Mouse (Mus musculus) brain, embryonic 14.5 days (tissue): ENCODE measurements around the gene Sem1. TPM values are rescaled to one million over a fixed set of nuclear protein-coding genes. Genes with fewer than 3 reads are reported as not detected.
"Not testable (repeated sequence)": the region's sequence is repeated elsewhere in the genome, so short reads cannot be mapped to it uniquely, and the experiment has no call there.

Source experiments
- DNase-seq: peaks from one replicate; pipeline ENCODE4 v3.0.0-alpha.2; 2011; ENCODE audit warnings: low read depth
- CTCF ChIP-seq: fragments of 200-500 bp; IDR thresholded peaks from 2 replicates; pipeline ENCODE4 v1.5.1; 2012; ENCODE audit warnings: inconsistent platforms, mild to moderate bottlenecking, moderate library complexity, borderline replicate concordance; ENCODE audit not compliant: insufficient read depth, insufficient read length; ENCODE audit errors: extremely low read depth
- POLR2A ChIP-seq: fragments of 200-500 bp; IDR thresholded peaks from 2 replicates; pipeline ENCODE4 v1.6.1; 2012; ENCODE audit warnings: mild to moderate bottlenecking, inconsistent platforms, borderline replicate concordance; ENCODE audit not compliant: poor library complexity, insufficient read depth, insufficient read length, severe bottlenecking; ENCODE audit errors: extremely low read depth
- polyA plus RNA-seq: library from polyadenylated mRNA; depleted of rRNA; stranded (reverse); fragments of >200 nt; gene quantifications from 2 replicates; pipeline ENCODE4 v1.2.3, GENCODE M21; 2012

Gene Sem1
- polyA plus RNA-seq, 1 experiment: 72.6 TPM

DNA sequence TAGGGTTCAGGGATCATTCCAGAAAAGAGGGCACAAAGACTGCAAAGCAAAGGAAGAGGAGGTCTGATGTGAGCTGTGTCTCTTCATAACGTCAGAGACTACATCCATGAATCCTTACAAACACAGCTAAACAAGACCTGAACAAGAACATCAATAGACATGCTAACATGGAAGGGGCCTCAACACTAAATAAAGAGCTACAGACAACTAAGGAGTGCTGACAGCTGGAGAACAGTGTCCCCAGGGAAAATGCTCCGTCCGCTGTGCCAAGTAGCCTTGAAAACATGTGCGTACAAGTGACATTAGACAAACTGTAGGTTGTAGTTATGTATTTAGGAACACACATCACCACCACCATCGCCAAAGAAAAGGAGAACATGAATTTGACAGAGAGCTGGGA lies 15.7 kb downstream of the Sem1 start:
- peak; percentile 11 for DNase-seq
- no peak for TF ChIP-seq CTCF
- TF ChIP-seq POLR2A: no peak

DNA sequence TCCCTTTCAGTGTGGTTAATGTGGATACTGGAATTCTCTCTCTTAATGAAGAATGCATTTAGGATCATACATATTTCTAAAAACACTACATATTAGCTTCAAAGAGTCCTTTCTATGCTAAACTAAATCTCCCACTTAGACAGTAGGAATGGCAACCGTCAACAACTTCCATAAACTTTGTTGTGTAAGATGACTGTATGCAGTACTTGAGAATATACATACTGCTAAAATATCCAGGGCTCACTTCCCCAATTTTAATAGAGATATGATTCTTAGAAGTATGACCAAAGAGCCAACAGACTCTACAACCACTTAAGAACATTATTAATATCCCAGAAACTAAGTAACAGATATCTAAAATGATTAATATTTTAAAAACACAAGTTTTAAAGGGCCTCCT lies 20.8 kb downstream of the Sem1 start:
- no peak for TF ChIP-seq POLR2A
- TF ChIP-seq CTCF: no peak
- no peak for DNase-seq

DNA sequence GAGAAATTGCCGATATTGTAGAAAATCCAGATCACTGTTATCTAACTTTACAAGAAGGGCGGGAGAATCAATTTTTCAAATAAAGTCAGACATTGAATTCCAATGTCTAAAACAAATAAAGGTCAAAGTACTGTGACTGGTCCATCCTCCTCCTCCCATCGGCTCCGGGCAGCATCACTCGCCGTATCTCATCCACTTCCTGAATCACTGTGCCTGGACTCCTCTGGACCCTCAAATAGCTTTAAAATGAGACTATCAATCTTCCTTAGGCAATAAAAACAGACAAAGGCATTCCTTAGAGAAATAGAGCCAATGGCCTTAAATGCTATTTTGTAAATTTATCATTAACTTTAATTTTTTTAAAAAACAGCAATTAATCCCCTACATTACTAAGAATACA lies 26.5 kb downstream of the Sem1 start:
- TF ChIP-seq POLR2A: no peak
- DNase-seq: no peak

DNA sequence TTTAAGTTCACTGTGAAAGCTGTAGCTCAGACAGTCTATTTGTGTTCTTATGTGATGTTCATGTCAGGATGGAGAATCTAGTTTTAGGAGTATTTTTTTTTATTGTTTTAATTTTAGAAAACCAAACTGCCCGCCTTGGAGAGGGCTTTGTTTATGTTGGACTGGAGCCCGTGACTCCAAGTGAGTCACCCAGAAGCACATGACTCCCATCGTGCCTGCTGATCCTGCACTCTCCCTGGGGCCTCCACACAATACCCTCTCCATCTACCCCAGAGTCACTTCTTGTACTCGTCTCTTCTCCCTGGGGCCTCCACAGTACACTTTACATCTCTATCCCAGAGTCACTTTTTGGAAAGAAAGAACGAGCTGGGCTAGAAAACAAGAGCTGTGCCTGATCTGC lies 30.5 kb downstream of the Sem1 start:
- no peak for TF ChIP-seq POLR2A
- TF ChIP-seq CTCF: no peak
- no peak for DNase-seq

DNA sequence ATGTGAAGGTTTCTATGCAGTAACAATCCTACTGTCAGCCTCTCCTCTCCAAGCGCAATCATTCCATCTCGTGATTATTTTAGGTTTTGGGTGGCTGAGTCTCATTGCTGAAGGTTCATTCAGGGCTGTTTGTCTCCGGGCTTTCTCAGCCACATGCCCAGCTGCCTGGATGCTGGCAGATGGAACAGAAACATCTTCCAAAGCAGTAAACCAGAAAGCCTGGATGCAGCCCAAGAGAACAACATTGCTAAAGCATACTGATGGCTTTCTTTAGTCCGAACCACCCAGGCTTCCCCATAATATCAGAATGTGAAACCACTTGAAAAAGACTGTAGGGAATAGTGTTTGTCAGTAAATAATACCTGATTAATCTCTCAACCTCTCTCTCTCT lies 34.2 kb downstream of the Sem1 start:
- peak; percentile 44 for DNase-seq
- no peak for TF ChIP-seq POLR2A
- TF ChIP-seq CTCF: no peak

DNA sequence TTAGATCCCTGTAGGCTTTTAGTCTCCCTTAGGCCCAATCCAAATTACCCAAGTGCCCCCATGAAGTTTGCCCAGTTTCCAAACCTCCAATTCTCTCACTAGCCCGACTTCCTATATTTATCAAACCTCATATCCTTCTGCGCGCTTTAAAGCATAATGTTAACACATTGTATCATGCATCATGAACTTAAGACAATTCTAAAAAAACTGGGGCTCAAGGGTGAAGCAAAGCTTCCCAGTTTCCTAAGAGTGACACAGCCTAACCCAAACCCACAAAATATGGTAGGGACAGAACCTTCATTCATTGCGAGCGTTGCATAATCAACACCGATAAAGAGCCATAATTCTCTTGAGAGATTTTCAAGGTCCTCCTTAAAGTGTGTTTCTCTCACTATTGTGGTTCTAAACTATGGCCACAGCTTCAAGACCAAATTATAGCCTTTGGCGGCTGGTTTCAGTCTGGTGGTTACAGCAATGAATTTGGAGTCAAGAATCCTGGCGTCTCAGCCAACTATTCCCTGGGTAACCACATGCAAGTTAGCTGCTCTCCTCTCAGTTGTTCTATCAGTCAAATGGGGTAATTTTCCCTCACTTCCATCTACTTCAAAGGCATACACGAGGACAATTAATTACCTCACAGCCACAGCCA lies 34.7 kb downstream of the Sem1 start:
- DNase-seq: no peak
- no peak for TF ChIP-seq POLR2A
- TF ChIP-seq CTCF: no peak

DNA sequence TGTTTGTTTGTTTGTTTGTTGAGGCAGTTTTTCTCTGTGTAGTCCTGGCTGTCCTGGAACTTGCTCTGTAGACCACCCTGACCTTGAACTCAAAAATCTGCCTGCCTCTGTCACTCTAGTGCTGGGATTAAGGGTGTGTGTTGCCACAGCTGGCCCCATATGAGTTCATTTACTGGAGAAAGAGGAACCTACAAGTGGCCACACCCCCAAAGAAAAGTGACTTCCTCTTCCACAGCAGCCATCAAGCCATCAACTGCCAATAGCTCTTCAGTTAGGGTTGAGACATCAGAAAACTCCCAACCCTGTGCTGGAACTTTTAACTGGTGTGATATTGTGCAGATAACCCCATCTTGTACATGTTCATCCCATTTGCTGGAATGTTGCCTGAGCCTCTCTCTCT lies 36.3 kb downstream of the Sem1 start:
- TF ChIP-seq CTCF (no peak), POLR2A (no peak)
- no peak for DNase-seq

DNA sequence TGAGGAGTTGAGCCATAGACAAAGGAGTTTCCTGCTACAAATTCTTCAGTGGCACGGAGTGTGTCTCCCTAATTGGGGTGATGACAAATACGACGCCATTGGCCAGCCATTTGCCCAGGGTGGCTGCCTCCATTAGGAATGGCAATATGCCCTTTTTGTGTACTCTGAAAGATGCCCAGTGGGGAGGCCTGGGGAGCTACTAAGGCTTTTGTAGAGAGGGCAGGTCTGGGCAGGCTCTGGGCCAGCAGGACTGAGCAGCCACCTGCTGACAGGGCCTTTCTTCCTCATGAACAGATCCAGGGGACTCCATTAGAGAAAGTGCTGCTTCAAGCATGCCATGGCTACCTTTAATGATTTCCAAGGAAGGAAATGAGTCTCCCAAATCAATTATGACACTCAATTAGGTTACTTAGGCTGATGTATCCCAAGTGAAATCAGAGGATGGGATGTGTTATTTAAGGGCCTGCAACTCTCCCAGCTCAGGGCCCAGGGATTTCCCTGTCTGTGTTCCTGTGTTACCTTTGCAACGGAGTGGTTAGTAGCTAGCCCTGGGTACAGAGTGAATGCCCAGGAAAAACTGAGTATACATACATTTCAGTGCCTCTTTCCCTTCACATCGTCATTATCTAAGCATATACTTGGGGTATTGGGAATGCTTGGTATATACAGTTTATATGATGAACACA lies 41.5 kb downstream of the Sem1 start:
- DNase-seq: peak; percentile 87
- TF ChIP-seq POLR2A: no peak

DNA sequence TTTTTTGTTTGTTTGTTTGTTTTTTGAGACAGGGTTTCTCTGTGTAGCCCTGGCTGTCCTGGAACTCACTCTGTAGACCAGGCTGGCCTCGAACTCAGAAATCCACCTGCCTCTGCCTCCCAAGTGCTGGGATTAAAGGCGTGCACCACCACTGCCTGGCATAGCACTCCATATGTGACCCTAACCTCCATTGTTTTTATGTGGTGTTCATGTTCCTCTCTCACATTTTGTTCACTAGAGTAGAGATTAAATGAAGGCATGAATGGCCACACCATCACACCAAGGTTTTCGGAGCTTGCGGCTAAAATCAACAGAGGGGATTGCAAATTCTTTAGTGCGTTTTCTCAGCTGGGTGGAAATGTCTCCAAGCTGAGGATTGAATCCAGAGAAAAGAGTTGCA lies 42.1 kb downstream of the Sem1 start:
- not testable (repeated sequence) for DNase-seq
